Mouse (Mus musculus): ENCODE measurements around the gene Tfap2d.

GRCm38 (mm10) chr1:19103776-19104142, 937 bp downstream of the Tfap2d start:
- TF ChIP-seq CTCF (conservative IDR thresholded peaks at IDR 0.05; ENCODE audit: low read length) (no peak), POU5F1 (IDR thresholded peaks at IDR 0.05; ENCODE audit: borderline replicate concordance, low read length) (no peak), NANOG (IDR thresholded peaks at IDR 0.05; ENCODE audit: borderline replicate concordance, low read length) (no peak)
